Mouse (Mus musculus): ENCODE data around the gene Slco2a1.

- no peak for TF ChIP-seq POLR2A (IDR thresholded peaks at IDR 0.05; ENCODE audit: low read depth, low read length)
- TF ChIP-seq CTCF (IDR thresholded peaks at IDR 0.05; ENCODE audit: extremely low read depth, insufficient read length, insufficient replicate concordance, low read depth, low read length), result no peak
These were observed 2.0 kb downstream of the Slco2a1 start for GRCm38 (mm10) chr9:102990306-102991133.
